Comparison of ENCODE assay signal across 8 mouse cellular contexts in the genomic region with DNA sequence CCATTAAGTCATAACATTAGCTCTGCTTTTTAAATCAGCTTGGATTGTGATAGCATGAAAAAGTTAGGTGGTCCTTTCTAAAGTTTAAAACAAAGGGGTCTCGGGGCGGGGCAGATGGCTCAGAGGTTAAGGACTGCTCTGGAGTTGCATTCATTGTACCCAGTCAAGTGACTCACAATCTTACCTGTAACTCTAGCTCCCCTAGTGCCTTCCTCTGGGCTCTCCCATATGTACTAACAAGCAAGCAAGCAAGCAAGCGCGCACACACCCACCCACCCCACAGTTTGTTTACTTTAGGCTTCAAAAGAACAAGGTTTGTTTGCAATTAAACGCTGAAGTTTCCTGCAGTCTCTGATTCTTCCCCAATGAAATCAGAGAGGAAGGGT.
DNase-seq lines count a peak whose midpoint lies in the region; ATAC-seq and TF ChIP-seq lines count a peak whose summit lies in the region.

No protein-coding gene starts in this region.

- 4% methylated on average over 5 of the region's 5 CpGs for WGBS in heart, embryonic 16.5 days
- WGBS in heart, adult 2 months: 6% methylated on average over 5 of the region's 5 CpGs
- WGBS in bone marrow, adult 2 months: 4% methylated on average over 5 of the region's 5 CpGs
- WGBS in forebrain, embryonic 15.5 days: 1% methylated on average over 5 of the region's 5 CpGs
- 2% methylated on average over 5 of the region's 5 CpGs for WGBS in stomach, postnatal 0 days

- TF ChIP-seq POLR2A in heart, adult 2 months (IDR thresholded peaks at IDR 0.05; ENCODE audit: insufficient read depth, low read depth, low read length): no peak
- no peak for TF ChIP-seq POLR2A in bone marrow, adult 2 months (IDR thresholded peaks at IDR 0.05; ENCODE audit: borderline replicate concordance, control insufficient read depth, low read depth, low read length)

- TF ChIP-seq EP300 in heart, adult 2 months (IDR thresholded peaks at IDR 0.05; ENCODE audit: insufficient read depth, low read depth, low read length): no peak
- TF ChIP-seq EP300 in stomach, postnatal 0 days (optimal IDR thresholded peaks at IDR 0.05): no peak

- no peaks in the 10 kb centered on the region for H3K36me3 ChIP-seq in heart, embryonic 16.5 days (ENCODE audit: control insufficient read depth, insufficient read depth)
- H3K36me3 ChIP-seq in heart, adult 2 months (ENCODE audit: control insufficient read depth, insufficient read depth, low read length): no peaks in the 10 kb centered on the region
- H3K36me3 ChIP-seq in forebrain, embryonic 15.5 days: no peaks in the 10 kb centered on the region
- H3K36me3 ChIP-seq in stomach, postnatal 0 days (ENCODE audit: control insufficient read depth, insufficient read depth, low read length): no peaks in the 10 kb centered on the region

- H3K27ac ChIP-seq in heart, embryonic 16.5 days (ENCODE audit: low read length): no peak overlapping the region
- H3K27ac ChIP-seq in heart, adult 2 months: no peak overlapping the region
- H3K27ac ChIP-seq in bone marrow, adult 2 months (ENCODE audit: control insufficient read depth, insufficient read depth, low read depth, low read length, poor library complexity): no peak overlapping the region
- H3K27ac ChIP-seq in forebrain, embryonic 15.5 days (replicated peaks): no peak overlapping the region
- H3K27ac ChIP-seq in stomach, postnatal 0 days (replicated peaks): no peak overlapping the region

- intact Hi-C loops in heart, adult 2 months (cut with DNase I): no loop called here

- no peaks in the 10 kb centered on the region for H3K79me2 ChIP-seq in heart, adult 2 months (replicated peaks; ENCODE audit: control insufficient read depth, insufficient read depth, low read length)

- H3K4me2 ChIP-seq in heart, embryonic 16.5 days (ENCODE audit: low read depth, low read length): peak overlapping the region; percentile 95
- H3K4me2 ChIP-seq in forebrain, embryonic 15.5 days (replicated peaks): peak overlapping the region; percentile 86
- peak overlapping the region; percentile 64 for H3K4me2 ChIP-seq in stomach, postnatal 0 days (replicated peaks; ENCODE audit: low read depth)

- H3K4me1 ChIP-seq in heart, embryonic 16.5 days (ENCODE audit: control insufficient read depth, insufficient read depth, low read length): peaks cover 5% of the 10 kb centered on the region; the same call in 1 of the 2 replicates
- H3K4me1 ChIP-seq in heart, adult 2 months (ENCODE audit: control insufficient read depth, insufficient read depth, low read length): no peaks in the 10 kb centered on the region
- H3K4me1 ChIP-seq in bone marrow, adult 2 months (ENCODE audit: control insufficient read depth, insufficient read depth, low read length): no peaks in the 10 kb centered on the region; the same call in 1 of the 2 replicates
- H3K4me1 ChIP-seq in forebrain, embryonic 15.5 days: peaks cover 22% of the 10 kb centered on the region
- no peaks in the 10 kb centered on the region for H3K4me1 ChIP-seq in stomach, postnatal 0 days (replicated peaks; ENCODE audit: control insufficient read depth, insufficient read depth)

- peaks cover 3% of the 10 kb centered on the region for H3K9me3 ChIP-seq in heart, embryonic 16.5 days (replicated peaks; ENCODE audit: control insufficient read depth, low read length)
- no peaks in the 10 kb centered on the region for H3K9me3 ChIP-seq in forebrain, embryonic 15.5 days
- no peaks in the 10 kb centered on the region for H3K9me3 ChIP-seq in stomach, postnatal 0 days (ENCODE audit: control insufficient read depth, low read length)

- no peak overlapping the region for H3K9ac ChIP-seq in heart, embryonic 16.5 days (ENCODE audit: low read length)
- H3K9ac ChIP-seq in heart, adult 2 months (ENCODE audit: low read depth, low read length): no peak overlapping the region
- H3K9ac ChIP-seq in forebrain, embryonic 15.5 days (replicated peaks): no peak overlapping the region; the same call in 1 of the 2 replicates
- no peak overlapping the region; the same call in 1 of the 2 replicates for H3K9ac ChIP-seq in stomach, postnatal 0 days (ENCODE audit: low read length)

- peak overlapping the region; percentile 57 for H3K4me3 ChIP-seq in heart, embryonic 16.5 days (ENCODE audit: low read length)
- H3K4me3 ChIP-seq in heart, adult 2 months: no peak overlapping the region
- peak overlapping the region; percentile 40 for H3K4me3 ChIP-seq in bone marrow, adult 2 months (replicated peaks; ENCODE audit: control insufficient read depth, low read depth, low read length)
- peak overlapping the region; percentile 42 for H3K4me3 ChIP-seq in forebrain, embryonic 15.5 days
- H3K4me3 ChIP-seq in stomach, postnatal 0 days (ENCODE audit: low read depth, low read length): peak overlapping the region; percentile 38

- no peak for DNase-seq in heart, adult 2 months
- DNase-seq in liver: peak; percentile 7
- peak; percentile 68 for DNase-seq in stomach, postnatal 0 days (ENCODE audit: low spot score)
- no peak for DNase-seq in thymus, postnatal 14 days

- ATAC-seq in heart, embryonic 16.5 days (replicated peaks; ENCODE audit: extremely low read depth, insufficient read depth, low FRiP score): no peak; the same call in 1 of the 2 replicates
- peak; percentile 85 for ATAC-seq in forebrain, embryonic 15.5 days (replicated peaks)
- peak; percentile 93 for ATAC-seq in stomach, postnatal 0 days (ENCODE audit: low FRiP score, low TSS enrichment)
- no peak; the same call in 1 of the 2 replicates for ATAC-seq in megakaryocyte progenitor cell, adult 5-6 weeks (replicated peaks; ENCODE audit: poor library complexity)

- H3K27me3 ChIP-seq in heart, embryonic 16.5 days (ENCODE audit: control insufficient read depth, insufficient read depth, low read length): peaks cover 23% of the 10 kb centered on the region
- 0 out of 2 replicates have a peak, but pooled peaks cover 2% of the 10 kb centered on the region for H3K27me3 ChIP-seq in heart, adult 2 months (ENCODE audit: control insufficient read depth, insufficient read depth, low read length)
- H3K27me3 ChIP-seq in forebrain, embryonic 15.5 days: no peaks in the 10 kb centered on the region
- H3K27me3 ChIP-seq in stomach, postnatal 0 days (ENCODE audit: control insufficient read depth, insufficient read depth, low read length): no peaks in the 10 kb centered on the region

- TF ChIP-seq CTCF in heart, adult 2 months (IDR thresholded peaks at IDR 0.05): no peak
- TF ChIP-seq CTCF in bone marrow, adult 2 months (IDR thresholded peaks at IDR 0.05; ENCODE audit: control insufficient read depth, insufficient read depth, low read length): no peak
- TF ChIP-seq CTCF in stomach, postnatal 0 days (IDR thresholded peaks at IDR 0.05; ENCODE audit: low read depth): peak; percentile 56

Comparison
In these comparisons a context has a peak if more than half of its experiments do, and no peak if none do; other contexts are left out.
1. ATAC-seq: peak in forebrain, embryonic 15.5 days (single experiment) and stomach, postnatal 0 days (single experiment); none in heart, embryonic 16.5 days (single experiment) and megakaryocyte progenitor cell, adult 5-6 weeks (single experiment).
2. DNase-seq: peak in liver (single experiment) and stomach, postnatal 0 days (single experiment); none in heart, adult 2 months (0 of 2) and thymus, postnatal 14 days (single experiment).
3. Peak in every context shown above with its lines, with median percentiles within 50 percentile points of each other: H3K4me2 ChIP-seq.